Mouse (Mus musculus) megakaryocyte progenitor cell, adult 5-6 weeks (primary cell): ENCODE data around the gene Retreg2. TPM values are rescaled to one million over a fixed set of nuclear protein-coding genes. Genes with fewer than 3 reads are reported as not detected.

Experiments
- ATAC-seq: replicated peaks from 2 replicates; pipeline ENCODE4 v1.8.0; 2016; ENCODE audit warnings: mild to moderate bottlenecking, moderate TSS enrichment, inconsistent platforms; ENCODE audit not compliant: poor library complexity
- total RNA-seq, 2 experiments: library from RNA; stranded (forward) in 1 of 2; stranded (reverse) in 1 of 2; fragments of 157-497, 149-512 nt in 1 of 2; fragments of 200-1000 nt in 1 of 2; gene quantifications; 2 replicates each; pipeline versions ENCODE4 v1.2.3 to v1.2.4; 2015 to 2017

The Retreg2 gene
- total RNA-seq, 2 experiments from 2014 or later = 40.8 to 42.3 TPM

- ATAC-seq = no peak; the same call in 1 of the 2 replicates
Measured at GRCm38 (mm10) chr1:75168093-75168471, 25.5 kb downstream of the Retreg2 start.

GRCm38 (mm10) chr1:75168472-75169464, 26.2 kb downstream of the Retreg2 start, which contains the start of gene Zfand2b:
Zfand2b (plus strand) TSS chr1:75168646.
- peak; percentile 92 for ATAC-seq

GRCm38 (mm10) chr1:75179334-75180104, 36.9 kb downstream of the Retreg2 start:
- ATAC-seq = peak; percentile 71

DNA sequence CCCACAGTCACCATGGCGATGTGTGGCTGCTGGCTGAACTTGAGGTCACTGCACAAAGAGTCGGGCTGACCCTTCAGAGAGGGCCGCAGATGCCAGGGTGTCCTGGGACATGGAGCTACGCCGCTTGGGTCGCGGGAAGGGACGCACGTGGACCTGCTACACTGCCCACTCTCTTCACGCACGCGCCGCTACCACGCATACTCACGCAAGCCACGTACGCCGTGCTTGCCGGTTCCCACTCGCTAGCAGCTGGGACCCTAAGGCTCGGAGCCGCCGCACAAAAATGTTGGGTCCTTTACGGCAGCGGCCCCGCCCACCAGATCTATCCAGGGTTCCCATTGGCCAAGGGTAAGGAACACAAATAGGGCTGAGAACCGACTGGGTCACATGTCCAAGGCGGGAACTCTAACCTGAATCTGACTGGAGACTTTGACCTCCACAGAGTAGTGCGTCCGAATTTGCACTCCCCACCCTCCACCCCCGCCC, 37.6 kb downstream of the Retreg2 start, which contains the start of gene Abcb6:
Abcb6 (minus strand) TSS at position 288 of the 486 bp plus-strand sequence.
- ATAC-seq = peak; percentile 85

DNA sequence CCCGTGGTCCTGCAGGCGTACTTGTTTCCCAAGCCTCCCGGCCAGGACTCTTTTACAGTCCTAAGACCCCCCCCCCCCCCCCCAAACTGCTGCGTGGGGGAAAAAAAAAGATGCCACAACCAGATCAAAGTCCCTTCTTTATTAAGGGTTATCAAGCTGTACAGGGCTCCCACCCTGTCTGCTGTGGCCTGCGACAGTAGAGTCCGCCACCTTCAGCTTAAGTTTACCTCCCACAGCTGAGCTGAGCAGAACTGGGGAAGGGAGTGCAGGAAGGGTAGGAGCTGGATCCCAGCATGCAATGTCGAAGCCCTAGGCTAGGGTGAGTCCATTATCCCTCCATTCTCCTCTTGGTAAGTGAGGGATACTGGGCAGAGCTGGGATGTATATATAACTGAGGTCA, 38.2 kb downstream of the Retreg2 start:
- no peak for ATAC-seq

- ATAC-seq = no peak
Measured at GRCm38 (mm10) chr1:75181377-75181870, 38.8 kb downstream of the Retreg2 start.

- ATAC-seq = no peak
Measured at GRCm38 (mm10) chr1:75182160-75182559, 39.6 kb downstream of the Retreg2 start.

DNA sequence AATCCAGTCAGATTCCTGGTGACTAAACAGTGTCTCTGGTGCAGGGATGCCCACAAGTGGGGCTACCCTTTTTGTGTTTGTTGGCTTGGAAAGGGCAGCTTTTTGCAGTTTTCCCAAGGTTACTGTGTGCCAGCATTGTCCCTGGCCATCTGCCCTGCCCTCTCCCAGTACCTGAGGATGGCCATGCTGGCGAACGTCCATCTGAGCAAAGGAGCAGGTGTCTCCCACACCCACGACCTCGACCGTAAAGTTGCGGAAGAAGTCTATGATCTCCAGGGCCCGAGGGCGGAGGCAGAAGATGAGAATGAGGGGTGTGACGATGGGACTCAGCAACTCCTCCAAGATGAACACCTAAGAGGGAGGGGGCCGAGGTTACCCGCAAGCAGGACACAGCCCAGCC, 42.9 kb downstream of the Retreg2 start:
- no peak for ATAC-seq

DNA sequence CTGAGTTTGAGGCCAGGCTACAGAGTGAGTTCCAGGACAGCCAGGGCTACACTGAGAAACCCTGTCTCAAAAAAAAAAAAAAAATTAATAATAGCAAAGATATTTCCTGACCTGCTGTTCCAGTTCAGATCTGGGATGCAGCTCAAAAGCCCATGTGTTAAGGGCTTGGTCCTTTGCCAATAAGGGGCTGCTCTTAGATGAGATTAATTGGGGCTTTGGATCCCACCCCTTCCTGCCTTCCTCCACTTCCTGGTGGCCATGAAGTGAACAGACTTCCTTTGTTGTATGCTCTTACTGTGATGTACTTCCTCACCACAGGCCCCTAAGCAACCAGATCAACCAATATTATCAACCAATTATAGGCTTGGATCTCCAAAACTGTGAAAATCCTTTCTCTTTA, 44.5 kb downstream of the Retreg2 start:
- no peak for ATAC-seq

DNA sequence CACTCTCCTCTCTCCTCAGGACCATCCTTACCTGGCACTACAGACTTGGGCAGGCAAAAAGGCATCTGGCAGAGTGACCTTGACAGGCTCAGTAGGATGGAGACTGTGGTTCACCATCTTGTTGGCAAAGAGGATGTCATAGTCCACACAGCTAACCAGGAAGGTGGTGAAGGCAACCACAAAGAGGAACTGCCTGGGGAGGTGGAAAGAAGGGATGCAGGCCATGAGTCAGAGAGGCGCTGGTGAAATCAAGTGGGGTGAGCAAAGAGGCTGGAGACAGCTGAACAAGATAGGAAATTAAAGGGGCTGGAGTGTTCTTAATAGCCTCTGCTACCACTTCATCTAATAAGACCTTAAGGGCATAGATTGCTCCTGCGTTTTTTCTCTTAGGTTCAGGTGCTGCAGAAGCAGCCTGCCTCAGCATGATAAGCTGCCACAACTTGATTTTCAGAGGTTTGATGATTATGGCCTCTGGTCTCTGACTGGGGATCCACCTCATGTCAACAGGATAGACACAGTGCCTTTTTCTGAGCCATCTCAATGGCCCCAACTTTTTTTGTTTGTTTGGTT, 45.4 kb downstream of the Retreg2 start:
- ATAC-seq = peak; percentile 64

DNA sequence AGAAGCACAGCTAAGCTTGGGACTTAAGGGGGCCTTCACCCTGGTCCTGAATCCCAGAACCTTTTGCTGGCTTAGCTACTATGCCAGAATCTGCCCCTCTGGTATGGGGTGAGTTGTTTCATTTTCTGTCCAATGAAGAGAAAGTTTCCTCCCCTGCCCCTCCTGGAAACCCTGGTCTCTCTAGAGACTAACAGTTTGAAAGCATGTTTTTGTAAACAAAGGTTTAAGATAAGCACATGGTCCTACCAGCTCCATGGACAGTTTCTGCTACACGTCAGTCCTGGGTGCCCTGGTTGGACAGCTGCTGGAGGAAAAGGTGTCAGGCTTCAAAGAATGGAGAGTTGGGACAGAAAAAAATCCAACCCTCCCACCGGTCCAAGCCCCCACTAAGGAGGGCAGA, 48.0 kb downstream of the Retreg2 start:
- 0 out of 2 replicates have a peak, but pooled peaks have one; percentile 5 for ATAC-seq

- no peak for ATAC-seq
Measured at GRCm38 (mm10) chr1:75191258-75191621, 48.7 kb downstream of the Retreg2 start.

DNA sequence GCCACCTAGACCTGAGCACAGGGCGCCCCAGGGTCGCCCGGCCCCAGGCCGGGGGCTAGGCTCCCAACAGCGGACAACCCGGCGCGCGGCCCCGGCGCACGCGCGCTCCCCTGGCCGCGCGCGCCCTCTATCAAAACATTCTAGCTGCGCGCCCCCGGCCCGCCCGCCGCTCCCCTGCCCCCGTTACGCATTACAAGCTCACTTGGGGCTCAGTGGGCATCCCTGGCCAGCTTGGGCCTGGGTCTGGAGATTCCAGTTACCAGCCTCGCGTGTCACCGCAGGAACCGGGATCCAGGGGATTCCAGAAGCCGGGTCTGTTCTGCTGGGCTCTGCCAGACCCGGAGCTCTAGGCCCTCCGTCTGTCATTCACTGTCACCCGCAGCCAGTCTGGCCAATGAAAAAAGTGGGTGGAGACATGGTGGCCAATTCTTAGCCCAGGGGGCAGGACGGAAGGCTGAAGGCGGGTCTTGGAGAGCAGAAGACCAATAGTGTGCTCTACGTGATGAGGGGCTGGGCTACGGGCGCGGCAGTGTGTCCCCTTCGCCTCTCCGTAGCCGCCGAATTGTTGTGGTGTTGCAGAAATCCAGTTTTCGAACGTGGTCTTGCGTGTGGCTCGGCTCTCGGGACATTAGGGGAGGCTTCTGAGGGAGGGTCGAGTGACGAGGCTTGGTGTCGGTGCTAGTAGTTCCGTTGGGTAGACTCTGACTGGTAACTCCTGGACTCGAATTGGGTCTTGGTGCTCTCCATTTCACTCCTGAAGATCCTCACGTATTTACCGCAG, 49.2 kb downstream of the Retreg2 start, which contains the start of the genes Ankzf1 and Atg9a:
Ankzf1 (plus strand) TSS at position 530 of the 781 bp plus-strand sequence.
Atg9a (minus strand) TSS at position 575 of the 781 bp plus-strand sequence.
- peak; percentile 85 for ATAC-seq

DNA sequence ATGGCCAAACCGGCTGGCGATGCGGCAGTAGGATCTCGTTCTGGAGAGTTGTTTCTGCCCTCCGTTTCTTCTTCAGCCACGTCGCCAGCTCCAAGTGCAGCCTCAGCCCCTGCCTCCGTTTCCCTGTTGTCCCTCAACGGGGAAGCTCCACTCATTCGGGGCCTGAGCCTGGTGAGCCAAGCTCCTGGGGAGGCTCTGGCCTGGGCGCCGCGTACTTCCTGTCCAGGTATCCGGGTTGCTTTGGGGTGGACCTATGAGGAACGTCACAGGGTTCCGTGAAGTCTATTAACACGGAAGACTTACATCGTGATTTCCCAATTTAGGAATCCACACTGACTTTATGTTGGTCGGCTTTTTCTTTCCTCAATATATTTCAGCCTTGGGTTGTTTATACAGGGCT, 49.9 kb downstream of the Retreg2 start:
- peak; percentile 38 for ATAC-seq

Other genes with a start within 250 kb of the Retreg2 start
- gene Cryba2, start 249.6 kb upstream of the Retreg2 start, total RNA-seq (2015) = not detected in 2 replicates
- not detected in 2 replicates for gene Cryba2, start 249.6 kb upstream of the Retreg2 start, total RNA-seq (2017)
- not detected in 2 replicates for gene Cfap65, start 207.2 kb upstream of the Retreg2 start, total RNA-seq (2015)
- not detected in 2 replicates for gene Cfap65, start 207.2 kb upstream of the Retreg2 start, total RNA-seq (2017)
- 0.07 TPM in 1 of 2 replicates, not detected in the other for gene Ihh, start 191.1 kb upstream of the Retreg2 start, total RNA-seq (2015)
- not detected in 2 replicates for gene Ihh, start 191.1 kb upstream of the Retreg2 start, total RNA-seq (2017)
- gene Nhej1, start 17.6 kb upstream of the Retreg2 start, total RNA-seq (2015) = 9.3 and 11.1 TPM in 2 replicates
- 10.4 and 12.6 TPM in 2 replicates for gene Nhej1, start 17.6 kb upstream of the Retreg2 start, total RNA-seq (2017)
- gene Slc23a3, start 8.9 kb upstream of the Retreg2 start, total RNA-seq (2015) = 0.15 and 0.44 TPM in 2 replicates
- gene Slc23a3, start 8.9 kb upstream of the Retreg2 start, total RNA-seq (2017) = not detected in 2 replicates
- 16.8 and 17.2 TPM in 2 replicates for gene Cnppd1, start 67 bp upstream of the Retreg2 start, total RNA-seq (2015)
- gene Cnppd1, start 67 bp upstream of the Retreg2 start, total RNA-seq (2017) = 40.3 and 52.9 TPM in 2 replicates
- 20.2 and 21.5 TPM in 2 replicates for gene Zfand2b, start 25.9 kb downstream of the Retreg2 start, total RNA-seq (2015)
- gene Zfand2b, start 25.9 kb downstream of the Retreg2 start, total RNA-seq (2017) = 24.4 and 24.7 TPM in 2 replicates
- 10.0 and 12.8 TPM in 2 replicates for gene Abcb6, start 37.6 kb downstream of the Retreg2 start, total RNA-seq (2015)
- 10.3 and 14.8 TPM in 2 replicates for gene Abcb6, start 37.6 kb downstream of the Retreg2 start, total RNA-seq (2017)
- gene Ankzf1, start 49.4 kb downstream of the Retreg2 start, total RNA-seq (2015) = 7.7 and 7.8 TPM in 2 replicates
- 21.7 and 27.0 TPM in 2 replicates for gene Ankzf1, start 49.4 kb downstream of the Retreg2 start, total RNA-seq (2017)
- 14.5 and 18.2 TPM in 2 replicates for gene Atg9a, start 49.4 kb downstream of the Retreg2 start, total RNA-seq (2015)
- 7.2 and 9.5 TPM in 2 replicates for gene Atg9a, start 49.4 kb downstream of the Retreg2 start, total RNA-seq (2017)
- 24.2 and 31.9 TPM in 2 replicates for gene Glb1l, start 68.0 kb downstream of the Retreg2 start, total RNA-seq (2015)
- 12.3 and 13.7 TPM in 2 replicates for gene Glb1l, start 68.0 kb downstream of the Retreg2 start, total RNA-seq (2017)
- gene Stk16, start 68.1 kb downstream of the Retreg2 start, total RNA-seq (2015) = 208 and 214 TPM in 2 replicates
- 135 and 187 TPM in 2 replicates for gene Stk16, start 68.1 kb downstream of the Retreg2 start, total RNA-seq (2017)
- gene Tuba4a, start 77.1 kb downstream of the Retreg2 start, total RNA-seq (2015) = 777 and 847 TPM in 2 replicates
- 369 and 385 TPM in 2 replicates for gene Tuba4a, start 77.1 kb downstream of the Retreg2 start, total RNA-seq (2017)
- gene A630095N17Rik, start 89.3 kb downstream of the Retreg2 start, total RNA-seq (2015) = 0.56 and 1.2 TPM in 2 replicates
- gene A630095N17Rik, start 89.3 kb downstream of the Retreg2 start, total RNA-seq (2017) = 1.2 TPM in 1 of 2 replicates, not detected in the other
- 1.3 and 1.8 TPM in 2 replicates for gene Dnajb2, start 93.6 kb downstream of the Retreg2 start, total RNA-seq (2015)
- gene Dnajb2, start 93.6 kb downstream of the Retreg2 start, total RNA-seq (2017) = 1.9 and 6.4 TPM in 2 replicates
- 0.12 and 0.15 TPM in 2 replicates for gene Ptprn, start 121.7 kb downstream of the Retreg2 start, total RNA-seq (2015)
- 0.10 TPM in 1 of 2 replicates, not detected in the other for gene Ptprn, start 121.7 kb downstream of the Retreg2 start, total RNA-seq (2017)
- gene Resp18, start 135.6 kb downstream of the Retreg2 start, total RNA-seq (2015) = not detected in 2 replicates
- not detected in 2 replicates for gene Resp18, start 135.6 kb downstream of the Retreg2 start, total RNA-seq (2017)
- gene Dnpep, start 175.2 kb downstream of the Retreg2 start, total RNA-seq (2015) = 31.3 and 39.7 TPM in 2 replicates
- 36.4 and 41.7 TPM in 2 replicates for gene Dnpep, start 175.2 kb downstream of the Retreg2 start, total RNA-seq (2017)
- not detected in 2 replicates for gene Des, start 217.6 kb downstream of the Retreg2 start, total RNA-seq (2015)
- not detected in 2 replicates for gene Des, start 217.6 kb downstream of the Retreg2 start, total RNA-seq (2017)
- gene Speg, start 232.5 kb downstream of the Retreg2 start, total RNA-seq (2015) = not detected in 2 replicates
- not detected in 2 replicates for gene Speg, start 232.5 kb downstream of the Retreg2 start, total RNA-seq (2017)